Mouse (Mus musculus) stomach, embryonic 15.5 days (tissue): ENCODE data around the gene Pepd. TPM values are rescaled to one million over a fixed set of nuclear protein-coding genes. Genes with fewer than 3 reads are reported as not detected.
A peak's percentile ranks its signal among the peaks of the same experiment; 100 is the strongest.
"Not testable (repeated sequence)": the region's sequence is repeated elsewhere in the genome, so short reads cannot be mapped to it uniquely, and the experiment has no call there.

Experiments used
- ATAC-seq: fragments of 200-750 bp; cut with Nextera tagmentation; 2 replicates; pipeline ENCODE4 v1.8.0; 2017; ENCODE audit warnings: low read depth, moderate number of reproducible peaks, moderate TSS enrichment; ENCODE audit not compliant: insufficient read depth, low FRiP score
- H3K27ac ChIP-seq: fragments of 300-500 bp; sonication (generic); 2 replicates; pipeline ENCODE4 v1.5.1; 2015; ENCODE audit warnings: mild to moderate bottlenecking, inconsistent platforms
- H3K27me3 ChIP-seq: fragments of 300-500 bp; sonication (generic); replicated peaks from 2 replicates; pipeline ENCODE4 v1.6.1; 2015; ENCODE audit warnings: inconsistent platforms
- H3K36me3 ChIP-seq: fragments of 300-500 bp; sonication (generic); 2 replicates; pipeline ENCODE4 v1.6.1; 2015; ENCODE audit warnings: inconsistent platforms
- H3K4me1 ChIP-seq: fragments of 300-500 bp; sonication (generic); 2 replicates; pipeline ENCODE4 v1.6.1; 2015; ENCODE audit warnings: inconsistent platforms
- H3K4me2 ChIP-seq: fragments of 300-500 bp; sonication (generic); 2 replicates; pipeline ENCODE4 v1.6.1; 2015; ENCODE audit warnings: mild to moderate bottlenecking, inconsistent platforms
- H3K4me3 ChIP-seq: fragments of 300-500 bp; sonication (generic); replicated peaks from 2 replicates; pipeline ENCODE4 v1.5.1; 2015; ENCODE audit warnings: inconsistent platforms
- H3K9ac ChIP-seq: fragments of 300-500 bp; sonication (generic); 2 replicates; pipeline ENCODE4 v1.6.1; 2015; ENCODE audit warnings: inconsistent platforms
- H3K9me3 ChIP-seq: fragments of 300-500 bp; sonication (generic); 2 replicates; pipeline ENCODE4 v1.6.1; 2016; ENCODE audit warnings: inconsistent platforms
- WGBS: fragments of 180-500 bp; shearing (Covaris S2); methylation state at CpG from one replicate; pipeline ENCODE4 v1.1.7; 2015; 5-methylcytosine and 5-hydroxymethylcytosine counted together
- polyA plus RNA-seq: library from polyadenylated mRNA; unstranded; fragments of >200 nt; fragmentation: Nextera tagmentation; extraction: Ambion mirVana; gene quantifications from 2 replicates; pipeline ENCODE4 v1.2.1, GENCODE M21; 2015

Gene Pepd
- polyA plus RNA-seq, 1 experiment from 2014 or later, result 68.9 TPM

DNA sequence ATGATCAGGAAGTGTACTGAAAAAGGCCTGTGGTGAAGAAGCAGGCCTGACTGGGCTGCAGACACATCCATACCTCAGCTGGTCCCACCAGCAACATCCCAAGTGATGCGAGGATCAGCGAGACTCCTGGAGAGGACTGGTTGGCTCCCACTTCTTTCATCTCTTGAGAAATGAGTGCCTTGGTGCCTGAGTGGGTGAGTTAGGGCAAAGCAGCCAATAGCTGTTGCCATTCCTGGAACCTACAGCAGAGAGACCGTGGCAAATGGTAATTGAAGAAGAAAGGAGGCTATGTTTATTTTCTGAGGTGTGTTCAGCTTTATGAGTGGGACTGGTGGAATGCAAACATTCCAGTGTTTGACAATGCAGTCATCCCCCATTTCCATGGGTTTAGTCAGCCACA is 55.2 kb downstream of the Pepd start:
- no peak overlapping the region for H3K4me2 ChIP-seq
- no peak for ATAC-seq
- H3K27me3 ChIP-seq, result no peaks in the 10 kb centered on the region
- H3K9me3 ChIP-seq, result no peaks in the 10 kb centered on the region
- H3K27ac ChIP-seq, result no peak overlapping the region
- no peaks in the 10 kb centered on the region for H3K4me1 ChIP-seq
- H3K9ac ChIP-seq, result no peak overlapping the region
- WGBS, result 52% methylated on average over 3 of the region's 3 CpGs
- 0 out of 2 replicates have a peak, but pooled peaks cover 11% of the 10 kb centered on the region for H3K36me3 ChIP-seq
- H3K4me3 ChIP-seq, result no peak overlapping the region

GRCm38 (mm10) chr7:34968749-34969433 is 56.7 kb downstream of the Pepd start:
- H3K36me3 ChIP-seq, result 0 out of 2 replicates have a peak, but pooled peaks cover 11% of the 10 kb centered on the region
- ATAC-seq, result peak; percentile 84
- no peak overlapping the region for H3K4me3 ChIP-seq
- no peak overlapping the region for H3K4me2 ChIP-seq
- 86% methylated on average over 3 of the region's 3 CpGs for WGBS
- H3K4me1 ChIP-seq, result no peaks in the 10 kb centered on the region
- no peaks in the 10 kb centered on the region for H3K9me3 ChIP-seq
- H3K27me3 ChIP-seq, result no peaks in the 10 kb centered on the region
- H3K27ac ChIP-seq, result no peak overlapping the region
- H3K9ac ChIP-seq, result no peak overlapping the region

DNA sequence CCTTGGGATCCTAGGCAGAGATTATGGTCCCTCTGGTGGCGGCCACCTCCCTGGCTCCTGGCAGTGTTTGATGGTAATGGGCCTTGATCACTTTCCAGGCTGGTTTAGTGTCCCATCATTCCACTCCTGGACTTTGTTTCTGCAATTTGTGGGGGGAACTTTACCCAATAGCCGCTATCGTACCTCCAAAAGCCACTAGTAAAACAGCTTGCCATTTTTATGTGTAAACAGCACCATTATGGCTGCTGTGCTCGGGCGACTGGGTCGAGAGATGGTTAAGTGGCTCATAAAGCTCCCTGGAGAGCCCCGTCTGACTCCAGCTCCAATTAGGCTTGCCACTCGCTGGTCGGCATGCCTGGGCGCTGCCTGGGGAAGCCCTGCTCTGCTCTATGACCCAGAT is 59.6 kb downstream of the Pepd start:
- 78% methylated on average over 10 of the region's 10 CpGs for WGBS
- no peaks in the 10 kb centered on the region for H3K27me3 ChIP-seq
- H3K4me2 ChIP-seq, result no peak overlapping the region
- 0 out of 2 replicates have a peak, but pooled peaks cover 11% of the 10 kb centered on the region for H3K36me3 ChIP-seq
- no peaks in the 10 kb centered on the region for H3K4me1 ChIP-seq
- no peak overlapping the region for H3K27ac ChIP-seq
- ATAC-seq, result no peak
- H3K4me3 ChIP-seq, result no peak overlapping the region
- H3K9me3 ChIP-seq, result no peaks in the 10 kb centered on the region
- H3K9ac ChIP-seq, result no peak overlapping the region

GRCm38 (mm10) chr7:34972990-34973440 is 60.8 kb downstream of the Pepd start:
- ATAC-seq, result no peak
- Histone ChIP-seq H3K4me3 (no peak overlapping the region), H3K4me2 (no peak overlapping the region), H3K9me3 (no peaks in the 10 kb centered on the region), H3K36me3 (0 out of 2 replicates have a peak, but pooled peaks cover 11% of the 10 kb centered on the region), H3K4me1 (no peaks in the 10 kb centered on the region), H3K9ac (no peak overlapping the region), H3K27me3 (no peaks in the 10 kb centered on the region), H3K27ac (no peak overlapping the region)
- 60% methylated on average over 4 of the region's 4 CpGs for WGBS

DNA sequence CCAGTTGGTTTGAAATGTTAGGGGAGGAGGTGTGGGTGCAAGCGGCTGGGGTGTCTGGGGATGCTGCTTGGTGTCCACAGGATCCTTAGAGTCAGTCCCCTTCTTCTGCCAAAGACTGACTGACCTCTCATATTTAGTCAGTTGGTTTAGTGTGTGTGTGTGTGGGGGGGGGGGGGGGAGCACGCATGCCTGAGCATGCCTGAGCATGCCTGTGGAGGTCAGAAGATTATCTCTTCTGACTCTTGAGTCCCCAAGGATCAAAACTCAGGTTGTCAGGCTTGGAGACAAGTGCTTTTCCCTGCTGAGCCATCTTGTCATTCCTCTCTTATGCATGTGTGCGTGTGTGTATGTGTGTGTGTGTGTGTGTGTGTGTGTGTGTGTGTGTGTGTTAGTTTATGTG is 61.7 kb downstream of the Pepd start:
- no peak overlapping the region for H3K27ac ChIP-seq
- H3K4me2 ChIP-seq, result no peak overlapping the region
- no peaks in the 10 kb centered on the region for H3K4me1 ChIP-seq
- H3K4me3 ChIP-seq, result no peak overlapping the region
- H3K9me3 ChIP-seq, result no peaks in the 10 kb centered on the region
- ATAC-seq, result no peak
- WGBS, result 53% methylated on average over 3 of the region's 3 CpGs
- no peak overlapping the region for H3K9ac ChIP-seq
- H3K36me3 ChIP-seq, result 0 out of 2 replicates have a peak, but pooled peaks cover 11% of the 10 kb centered on the region
- H3K27me3 ChIP-seq, result no peaks in the 10 kb centered on the region

DNA sequence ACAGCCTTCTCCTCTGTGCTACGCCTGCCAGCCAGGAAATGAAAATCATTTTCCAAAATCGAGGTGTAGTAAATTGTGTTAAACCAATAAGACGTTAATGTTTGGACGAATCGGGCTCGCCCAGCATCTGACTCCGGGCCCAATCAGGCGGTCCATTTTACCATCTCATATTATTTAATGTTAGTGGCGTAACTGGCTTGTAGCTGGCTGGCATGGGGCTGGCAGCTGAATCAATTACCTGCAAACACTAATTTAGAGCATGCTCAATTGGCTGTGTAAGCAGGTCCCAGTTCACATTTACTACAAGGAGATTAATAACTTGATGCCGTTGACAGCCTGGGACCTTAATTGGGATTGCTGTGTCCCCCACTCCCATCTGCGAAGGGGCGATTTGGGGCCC is 63.7 kb downstream of the Pepd start:
- no peak for ATAC-seq
- H3K9ac ChIP-seq, result no peak overlapping the region
- H3K4me1 ChIP-seq, result no peaks in the 10 kb centered on the region
- no peaks in the 10 kb centered on the region for H3K9me3 ChIP-seq
- H3K4me3 ChIP-seq, result no peak overlapping the region
- no peaks in the 10 kb centered on the region for H3K27me3 ChIP-seq
- no peak overlapping the region for H3K4me2 ChIP-seq
- no peak overlapping the region for H3K27ac ChIP-seq
- WGBS, result 86% methylated on average over 12 of the region's 12 CpGs
- H3K36me3 ChIP-seq, result 0 out of 2 replicates have a peak, but pooled peaks cover 5% of the 10 kb centered on the region

DNA sequence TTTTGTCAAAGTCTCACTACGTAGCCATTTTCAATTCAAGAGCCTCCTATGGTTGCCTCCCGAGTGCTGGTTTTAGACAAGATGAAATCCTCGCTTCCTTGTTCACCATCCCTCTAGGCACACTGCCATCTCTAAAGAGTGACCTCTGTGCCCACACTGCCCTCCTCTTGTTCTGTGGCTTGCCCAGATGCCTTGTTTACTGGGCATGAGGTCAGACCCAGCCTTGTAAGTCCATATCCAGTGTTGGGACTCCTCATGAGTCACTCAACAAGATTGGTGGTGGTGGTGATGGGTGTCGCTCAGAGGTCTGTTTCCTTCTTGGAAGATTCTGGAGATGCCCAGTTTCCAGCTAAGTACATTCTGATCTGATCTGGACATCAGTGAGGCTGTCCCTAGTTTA is 65.2 kb downstream of the Pepd start:
- H3K4me2 ChIP-seq, result no peak overlapping the region
- H3K36me3 ChIP-seq, result no peaks in the 10 kb centered on the region
- no peaks in the 10 kb centered on the region for H3K9me3 ChIP-seq
- ATAC-seq, result no peak
- 91% methylated on average over 4 of the region's 4 CpGs for WGBS
- no peak overlapping the region for H3K9ac ChIP-seq
- H3K4me1 ChIP-seq, result no peaks in the 10 kb centered on the region
- H3K4me3 ChIP-seq, result no peak overlapping the region
- no peak overlapping the region for H3K27ac ChIP-seq
- no peaks in the 10 kb centered on the region for H3K27me3 ChIP-seq

DNA sequence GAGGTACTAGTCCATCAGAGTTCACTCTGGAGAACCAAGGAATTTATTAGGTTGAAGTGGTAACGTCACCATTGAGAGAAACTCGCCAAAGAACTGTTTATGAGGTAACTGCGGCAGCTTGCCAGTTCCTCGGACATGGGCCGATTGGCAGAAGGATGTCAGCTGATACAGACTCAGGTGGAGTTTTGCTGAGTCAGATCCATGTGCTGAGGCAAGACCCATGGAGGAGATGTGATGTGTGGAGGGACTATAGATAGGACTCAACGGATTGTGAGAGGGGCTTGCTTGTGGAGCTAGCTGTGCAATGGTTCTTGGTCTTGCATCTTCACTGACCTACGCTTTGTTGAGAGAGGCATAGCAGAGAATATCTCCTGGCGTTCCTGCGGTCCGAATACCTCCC is 69.6 kb downstream of the Pepd start:
- Histone ChIP-seq H3K27ac (no peak overlapping the region), H3K4me3 (no peak overlapping the region), H3K36me3 (no peaks in the 10 kb centered on the region), H3K9ac (no peak overlapping the region), H3K4me1 (no peaks in the 10 kb centered on the region), H3K4me2 (no peak overlapping the region), H3K9me3 (no peaks in the 10 kb centered on the region), H3K27me3 (no peaks in the 10 kb centered on the region)
- WGBS, result 91% methylated on average over 10 of the region's 10 CpGs
- no peak for ATAC-seq

- not testable (repeated sequence) for H3K36me3 ChIP-seq, H3K4me3 ChIP-seq, H3K9me3 ChIP-seq, H3K9ac ChIP-seq, H3K27ac ChIP-seq, H3K27me3 ChIP-seq, ATAC-seq, H3K4me1 ChIP-seq, H3K4me2 ChIP-seq
- 91% methylated on average over 2 of the region's 2 CpGs for WGBS
Measured at GRCm38 (mm10) chr7:34982372-34982771, 70.2 kb downstream of the Pepd start.

- no peak overlapping the region for H3K4me2 ChIP-seq
- H3K9ac ChIP-seq, result no peak overlapping the region
- no peaks in the 10 kb centered on the region for H3K4me1 ChIP-seq
- H3K4me3 ChIP-seq, result no peak overlapping the region
- no peak overlapping the region for H3K27ac ChIP-seq
- no peaks in the 10 kb centered on the region for H3K27me3 ChIP-seq
- no peaks in the 10 kb centered on the region for H3K9me3 ChIP-seq
- H3K36me3 ChIP-seq, result no peaks in the 10 kb centered on the region
- 69% methylated on average over 4 of the region's 4 CpGs for WGBS
- no peak for ATAC-seq
Measured at GRCm38 (mm10) chr7:34983702-34984475, 71.7 kb downstream of the Pepd start.

- no peaks in the 10 kb centered on the region for H3K4me1 ChIP-seq
- no peak overlapping the region for H3K9ac ChIP-seq
- WGBS, result 52% methylated on average over 11 of the region's 11 CpGs
- H3K4me2 ChIP-seq, result no peak overlapping the region
- no peaks in the 10 kb centered on the region for H3K9me3 ChIP-seq
- no peaks in the 10 kb centered on the region for H3K27me3 ChIP-seq
- no peak overlapping the region for H3K4me3 ChIP-seq
- no peak for ATAC-seq
- H3K36me3 ChIP-seq, result no peaks in the 10 kb centered on the region
- H3K27ac ChIP-seq, result no peak overlapping the region
Measured at GRCm38 (mm10) chr7:34984526-34985133, 72.5 kb downstream of the Pepd start.

DNA sequence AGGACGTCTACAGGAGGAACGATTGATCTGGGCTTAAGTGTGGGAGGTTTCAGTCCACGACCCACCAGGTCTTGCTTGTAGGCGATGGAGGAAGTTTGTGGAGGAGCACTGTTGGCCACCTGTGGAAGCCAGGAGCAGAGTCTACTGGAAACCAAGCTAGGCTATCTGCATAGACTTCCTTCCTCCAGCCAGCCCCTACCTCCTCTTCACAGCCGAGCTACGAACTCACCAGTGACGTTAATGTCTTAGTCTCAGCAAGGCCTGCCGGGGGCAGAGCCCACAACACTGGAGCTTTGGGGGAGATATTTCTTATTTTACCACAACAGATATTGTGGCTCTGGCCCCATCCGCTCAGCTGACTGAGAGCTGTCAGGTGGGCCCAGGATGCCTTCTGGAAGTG is 73.0 kb downstream of the Pepd start:
- ATAC-seq, result 0 out of 2 replicates have a peak, but pooled peaks have one; percentile 12
- no peak overlapping the region for H3K9ac ChIP-seq
- H3K9me3 ChIP-seq, result no peaks in the 10 kb centered on the region
- H3K27ac ChIP-seq, result no peak overlapping the region; the same call in 1 of the 2 replicates
- H3K4me1 ChIP-seq, result no peaks in the 10 kb centered on the region
- no peak overlapping the region for H3K4me3 ChIP-seq
- H3K36me3 ChIP-seq, result no peaks in the 10 kb centered on the region
- 68% methylated on average over 9 of the region's 9 CpGs for WGBS
- H3K4me2 ChIP-seq, result no peak overlapping the region
- no peaks in the 10 kb centered on the region for H3K27me3 ChIP-seq
